Mouse (Mus musculus) T-cell, adult 66 days (primary cell): ENCODE measurements around the gene Rps24. TPM values are rescaled to one million over a fixed set of nuclear protein-coding genes. Genes with fewer than 3 reads are reported as not detected.

Experiments
- total RNA-seq, 2 experiments: library from RNA; stranded (reverse); gene quantifications; 3 replicates in 1 of 2; 4 replicates in 1 of 2; pipeline ENCODE4 v1.2.4; 2023

Gene Rps24
- 1,000 to 10,000 TPM; 5,930 to 6,227 TPM for total RNA-seq

DNA sequence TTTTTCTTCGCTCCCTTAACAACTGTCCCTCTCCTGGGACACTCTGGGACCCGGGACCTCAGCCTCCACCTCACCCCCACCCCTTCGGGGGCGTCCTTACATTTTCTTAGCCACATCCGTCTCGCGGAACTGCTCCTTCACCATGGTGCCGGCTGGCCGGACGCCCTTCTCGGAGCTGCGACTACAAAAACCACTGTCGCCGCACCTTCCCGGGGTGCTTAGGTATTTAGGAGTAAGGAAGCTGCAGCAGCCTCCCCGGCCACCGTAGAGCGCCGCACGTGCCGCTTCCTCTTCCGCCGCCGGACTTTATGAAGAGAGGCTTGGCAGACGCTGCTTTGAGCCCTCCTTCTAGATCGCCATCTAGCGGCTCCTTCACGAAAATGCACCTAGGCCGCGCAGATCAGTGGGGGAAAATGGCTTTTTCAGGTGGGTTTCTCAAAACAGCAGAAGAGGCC lies at the start of gene Rps24, which contains the start of gene Polr3a:
Gene Rps24 (plus strand): TSS at position 353 of the 455 bp plus-strand sequence.
Gene Polr3a (minus strand): TSS at position 286 of the 455 bp plus-strand sequence.

Other genes starting within 250 kb of the Rps24 start
- gene Dlg5, start 241.2 kb upstream of the Rps24 start, total RNA-seq: 1 to 10 TPM; 3.6 to 4.7 TPM
- gene E330034G19Rik, start 193.9 kb upstream of the Rps24 start, total RNA-seq: not detected
- gene Polr3a, start 67 bp upstream of the Rps24 start, total RNA-seq: 10 to 100 TPM; 38.8 to 42.1 TPM